Mouse (Mus musculus): Measurements from ENCODE around the gene Gm10837. TPM values are rescaled to one million over a fixed set of nuclear protein-coding genes. Genes with fewer than 3 reads are reported as not detected.

Gm10837 gene
- total RNA-seq, 2 experiments from 2014 or later = not detected

DNA sequence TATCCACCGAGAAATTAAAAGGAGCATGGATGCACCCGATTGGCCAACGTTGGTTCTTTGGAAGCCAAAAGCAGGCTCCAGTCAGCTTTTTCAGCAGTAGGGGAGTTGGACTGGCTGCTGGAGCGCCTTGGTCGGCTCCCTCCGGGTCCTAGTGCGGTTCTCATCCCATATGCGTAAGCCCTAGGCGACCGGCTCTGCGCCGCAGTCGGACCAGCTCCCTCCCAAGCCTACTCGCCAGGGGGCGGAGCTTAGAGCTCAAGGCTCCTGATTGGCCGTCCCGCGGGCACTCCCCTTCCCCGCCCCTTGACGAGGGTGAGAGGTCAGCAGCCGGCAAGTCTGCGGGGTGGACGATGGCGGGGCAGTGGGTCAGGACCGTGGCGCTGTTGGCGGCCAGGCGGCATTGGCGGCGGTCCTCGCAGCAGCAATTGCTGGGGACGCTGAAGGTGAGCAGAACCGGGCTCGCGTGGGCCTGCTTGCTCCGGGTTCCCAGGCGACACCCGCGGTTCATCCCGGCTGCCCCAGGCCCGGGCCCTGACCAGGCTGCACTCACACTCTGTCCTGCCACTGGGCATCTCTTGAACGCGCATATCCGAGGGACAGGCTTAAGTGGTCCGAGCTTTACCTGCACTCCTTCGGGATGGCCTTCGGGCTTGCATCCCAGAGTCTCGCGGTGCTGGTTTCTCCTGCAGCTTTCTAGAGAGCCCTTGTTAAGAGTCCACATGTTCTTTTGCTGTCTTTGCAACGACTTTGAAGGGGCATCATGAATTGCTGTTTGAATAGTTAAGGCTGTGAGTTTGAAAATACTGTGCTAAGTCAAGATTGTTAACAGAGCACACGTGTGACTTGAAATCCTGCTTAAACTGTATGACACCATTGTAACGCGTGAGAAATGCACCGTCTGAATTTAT is 43.9 kb downstream of the Gm10837 start, which contains the start of gene Pcca:
TSS of gene Pcca (plus strand) at position 308 of the 908 bp plus-strand sequence.
- TF ChIP-seq CTCF (IDR thresholded peaks at IDR 0.05) = peak; percentile 11; the same call in 1 of the 2 replicates
- intact Hi-C loops (cut with DNase I) = no loop called here
- H3K27ac ChIP-seq = peak within 1 kb of the TSS; percentile 87

DNA sequence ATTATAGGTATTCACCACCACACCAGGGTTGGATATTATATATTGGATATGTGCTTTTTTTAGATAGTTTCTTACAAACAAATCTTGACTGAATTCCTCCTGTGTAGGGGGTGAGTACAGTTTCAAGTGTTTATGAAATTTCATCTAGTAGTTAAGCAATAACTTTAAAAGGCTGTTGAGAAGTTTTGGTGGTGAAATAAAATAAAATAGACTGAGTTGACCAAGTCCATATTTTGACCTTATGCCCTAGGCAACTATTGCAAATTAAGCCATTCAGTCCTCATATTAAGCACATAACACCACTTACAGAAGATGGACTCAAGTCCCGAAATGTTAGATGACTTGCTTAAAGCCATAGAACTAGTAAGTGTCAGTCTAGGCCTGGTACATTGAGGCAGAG is 45.6 kb downstream of the Gm10837 start:
- TF ChIP-seq CTCF (IDR thresholded peaks at IDR 0.05) = no peak
- DNase-seq = no peak
- no peak overlapping the region for H3K27ac ChIP-seq
- no peak overlapping the region for H3K4me3 ChIP-seq
- intact Hi-C loops (cut with DNase I) = no loop called here

More for the DNA sequence above, 43.9 kb downstream of the Gm10837 start, which contains the start of gene Pcca:
- H3K4me3 ChIP-seq = peak within 1 kb of the TSS; percentile 87
- peak; percentile 99 for DNase-seq

Other genes with a start within 250 kb of the Gm10837 start
- gene Gm5089, start 39.5 kb upstream of the Gm10837 start, total RNA-seq (2021) = not detected
- not detected for gene Zic5, start 24.9 kb upstream of the Gm10837 start, total RNA-seq (2021)
- gene Zic2, start 15.2 kb upstream of the Gm10837 start, total RNA-seq (2021) = not detected
- gene Pcca, start 43.7 kb downstream of the Gm10837 start, total RNA-seq (2021) = 10 to 100 TPM; 37.7 to 58.5 TPM